Mouse (Mus musculus) thymus, postnatal 36 days (tissue): Measurements from ENCODE around the gene Ikzf2.

Experiments
- DNase-seq, 2 experiments: peaks; one replicate each; pipeline ENCODE4 v3.0.0; 2022; ENCODE audit warnings: mixed read lengths in 2 of 2

The Ikzf2 gene

DNA sequence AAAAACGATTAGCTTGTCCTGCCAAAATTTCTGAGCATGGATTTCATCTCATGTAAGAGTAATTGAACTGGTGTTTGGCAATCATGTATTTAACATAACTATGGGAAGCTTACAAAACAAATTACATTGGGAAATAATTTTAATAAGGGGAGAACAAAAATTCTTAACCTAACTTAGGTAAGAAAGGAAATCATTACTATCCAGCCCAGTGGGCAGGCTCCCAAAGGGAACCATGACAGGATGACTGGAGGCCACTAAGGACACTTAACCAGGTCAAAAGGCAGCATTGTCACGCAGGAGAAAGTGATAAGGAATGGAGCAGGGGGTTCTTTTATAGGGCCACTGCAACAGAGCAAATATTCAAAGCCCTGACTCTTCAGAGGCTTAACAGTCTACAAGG is 101.5 kb downstream of the Ikzf2 start:
- DNase-seq, result no peak

DNA sequence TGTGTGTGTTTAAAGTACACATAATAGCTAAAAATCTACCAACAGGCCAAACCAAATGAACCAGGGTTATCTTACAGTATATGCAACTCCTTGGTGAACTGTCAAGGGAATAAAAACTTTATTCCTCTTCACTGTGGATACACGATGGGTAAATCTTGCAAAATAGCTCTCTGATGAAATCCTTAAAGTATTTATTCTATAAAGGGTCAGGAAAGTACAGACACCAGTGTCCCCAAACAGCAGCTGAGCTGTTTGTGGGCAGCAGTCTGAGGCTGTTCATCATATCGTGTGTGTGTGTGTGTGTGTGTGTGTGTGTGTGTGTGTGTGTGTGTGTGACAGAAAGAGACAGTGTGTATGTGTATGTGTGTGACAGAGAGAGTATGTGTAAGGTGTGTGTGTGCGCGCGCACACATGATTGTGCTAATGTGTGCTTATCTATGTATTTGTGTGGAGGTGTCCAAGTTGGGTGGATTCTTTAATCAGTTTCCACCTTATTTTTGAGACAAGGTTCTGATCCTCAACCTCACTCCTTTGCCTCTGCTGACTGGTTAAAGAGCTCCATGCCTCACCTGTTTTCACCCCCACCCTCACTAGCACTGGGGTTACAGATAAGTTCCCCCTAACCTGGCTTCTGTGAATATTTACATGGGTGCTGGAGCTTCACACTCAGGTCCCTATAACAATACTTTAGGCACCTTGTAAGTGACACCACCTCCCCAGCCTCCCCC is 102.9 kb downstream of the Ikzf2 start:
- DNase-seq, result no peak

DNA sequence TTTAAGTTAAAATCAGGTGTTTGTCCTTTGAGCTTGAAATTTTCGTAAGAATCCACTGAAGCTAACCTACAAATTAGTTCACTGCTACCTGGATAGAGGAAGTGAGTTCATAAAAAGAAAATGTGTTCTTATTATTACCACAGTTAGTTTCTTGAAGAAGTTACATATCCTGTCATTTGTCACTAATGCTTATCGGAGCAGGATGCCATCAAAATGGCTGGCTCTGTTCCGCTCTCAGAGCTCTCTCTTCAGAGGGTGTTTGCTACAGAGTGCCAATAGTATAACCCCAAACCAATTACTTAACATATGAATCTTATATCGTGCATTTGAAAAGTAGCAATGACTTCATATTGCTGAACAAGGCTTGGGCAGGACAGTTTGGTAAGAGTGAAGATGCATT is 108.1 kb downstream of the Ikzf2 start:
- no peak for DNase-seq

DNA sequence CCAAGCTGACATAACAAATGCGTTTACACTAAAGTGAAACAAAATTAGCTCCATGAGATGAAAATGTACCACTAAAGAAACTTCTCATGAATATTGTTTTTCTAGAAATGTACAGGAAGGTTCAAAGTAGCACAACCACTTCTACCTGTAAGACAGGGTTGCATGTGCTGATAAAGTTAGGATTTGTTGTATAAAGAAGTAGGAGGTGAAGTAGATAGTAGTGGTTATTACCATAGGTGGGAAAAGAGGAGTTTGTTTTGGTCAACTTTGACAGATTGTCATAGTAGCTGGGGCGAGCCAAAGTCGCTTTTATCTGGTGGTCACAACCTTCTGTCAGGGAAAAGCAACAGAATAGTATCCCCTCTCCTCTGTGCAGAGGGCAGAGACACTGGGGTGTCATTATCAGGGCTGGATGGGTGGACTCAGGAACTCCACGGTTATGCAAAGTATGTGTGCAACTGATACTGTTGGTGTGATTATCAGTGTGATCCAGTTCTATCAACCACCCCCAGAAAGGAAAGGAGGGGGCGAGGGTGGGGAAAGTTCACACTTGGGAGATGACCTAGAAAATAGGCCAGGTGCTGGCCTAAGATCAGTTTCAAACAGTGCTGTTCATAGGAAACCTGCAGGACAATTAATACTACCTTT is 127.5 kb downstream of the Ikzf2 start:
- DNase-seq, result no peak

DNA sequence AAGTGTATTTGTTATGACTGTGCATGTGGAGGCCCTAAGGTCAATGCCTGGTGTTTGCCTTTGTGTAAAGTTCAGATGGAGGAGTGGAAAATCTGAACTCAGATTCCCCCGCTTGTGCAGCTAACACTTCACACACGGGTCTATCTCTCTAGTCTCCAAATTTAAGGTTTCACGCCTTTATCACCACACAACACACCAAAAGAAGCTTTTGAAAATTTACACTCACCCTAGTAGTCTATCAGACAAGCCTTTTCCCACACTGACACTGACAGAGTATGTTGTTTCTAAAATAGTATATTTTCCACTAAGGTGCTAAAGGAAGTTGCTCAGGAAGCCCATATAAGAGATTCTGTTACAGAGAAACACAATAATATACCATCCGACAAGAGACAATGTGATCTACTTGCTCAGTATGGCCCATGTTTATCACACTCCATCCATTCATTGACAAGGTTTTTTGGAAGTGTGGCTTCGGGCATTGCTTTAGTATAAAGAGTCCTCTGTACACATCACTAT is 131.4 kb downstream of the Ikzf2 start:
- DNase-seq, result no peak

DNA sequence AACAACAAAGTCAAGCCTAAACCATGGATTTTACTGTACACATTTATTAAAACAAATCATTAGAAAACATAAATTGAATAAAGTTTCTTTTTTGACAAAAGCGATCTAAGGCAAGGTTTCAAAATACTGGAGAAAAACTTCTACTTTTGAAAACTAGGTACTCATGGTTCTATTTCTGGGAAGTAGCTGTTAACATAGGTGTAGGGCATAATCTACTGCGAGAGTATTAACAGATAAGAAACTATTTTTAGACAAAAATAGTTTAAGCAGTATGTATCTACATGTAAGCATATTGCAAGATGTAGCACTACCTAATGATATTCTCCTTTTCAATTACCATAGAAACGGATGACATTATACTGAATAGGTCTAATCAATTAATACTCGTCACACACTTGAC is 137.1 kb downstream of the Ikzf2 start:
- no peak for DNase-seq

DNA sequence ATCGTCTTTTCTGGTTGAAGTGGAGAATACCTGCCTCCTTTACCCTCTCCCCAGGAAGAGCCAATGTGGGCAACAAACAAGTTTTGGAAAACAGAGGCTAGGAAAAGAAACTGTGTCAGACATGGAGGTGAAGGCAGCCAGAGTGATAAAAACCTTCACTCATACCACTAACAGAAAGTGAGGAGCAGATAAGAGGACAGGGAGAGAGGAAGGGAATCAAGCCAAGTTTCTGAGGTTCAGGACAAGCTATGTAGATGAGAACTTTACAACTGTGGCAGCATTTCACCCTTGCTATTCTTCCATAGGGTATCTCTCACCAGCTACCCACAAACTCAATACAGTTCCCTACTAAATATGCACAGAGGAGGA is 141.2 kb downstream of the Ikzf2 start:
- DNase-seq, result no peak

DNA sequence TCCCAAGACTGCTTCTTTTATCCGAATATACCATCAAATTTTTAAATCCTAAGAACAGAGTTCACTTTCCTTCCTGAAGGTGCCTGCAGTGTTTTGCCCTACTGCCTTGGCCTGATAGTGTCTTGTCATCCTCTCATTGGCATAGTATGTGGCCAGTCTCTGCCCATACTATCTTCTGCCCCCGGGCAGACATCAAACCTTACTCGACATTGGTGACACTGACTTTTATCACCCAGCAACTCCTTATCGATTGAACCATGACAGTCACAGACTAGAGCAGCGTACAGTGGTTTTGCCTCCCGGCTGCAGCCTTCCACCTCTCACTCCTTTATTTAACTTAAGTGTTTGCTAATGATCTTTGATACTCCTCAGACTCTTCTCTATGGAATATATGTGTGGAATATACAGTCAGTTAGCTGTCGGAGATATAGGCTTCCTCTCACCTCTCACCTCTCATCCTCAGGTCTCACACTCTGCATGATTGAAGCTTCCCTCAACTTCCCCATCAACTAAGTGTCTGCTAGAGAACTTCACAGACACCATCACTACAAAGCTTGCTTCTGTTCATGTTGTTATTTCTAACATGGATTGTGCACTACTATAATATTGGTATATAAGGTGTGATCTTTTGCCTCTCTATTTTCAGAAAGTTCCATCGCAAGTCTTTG is 141.7 kb downstream of the Ikzf2 start:
- no peak for DNase-seq

DNA sequence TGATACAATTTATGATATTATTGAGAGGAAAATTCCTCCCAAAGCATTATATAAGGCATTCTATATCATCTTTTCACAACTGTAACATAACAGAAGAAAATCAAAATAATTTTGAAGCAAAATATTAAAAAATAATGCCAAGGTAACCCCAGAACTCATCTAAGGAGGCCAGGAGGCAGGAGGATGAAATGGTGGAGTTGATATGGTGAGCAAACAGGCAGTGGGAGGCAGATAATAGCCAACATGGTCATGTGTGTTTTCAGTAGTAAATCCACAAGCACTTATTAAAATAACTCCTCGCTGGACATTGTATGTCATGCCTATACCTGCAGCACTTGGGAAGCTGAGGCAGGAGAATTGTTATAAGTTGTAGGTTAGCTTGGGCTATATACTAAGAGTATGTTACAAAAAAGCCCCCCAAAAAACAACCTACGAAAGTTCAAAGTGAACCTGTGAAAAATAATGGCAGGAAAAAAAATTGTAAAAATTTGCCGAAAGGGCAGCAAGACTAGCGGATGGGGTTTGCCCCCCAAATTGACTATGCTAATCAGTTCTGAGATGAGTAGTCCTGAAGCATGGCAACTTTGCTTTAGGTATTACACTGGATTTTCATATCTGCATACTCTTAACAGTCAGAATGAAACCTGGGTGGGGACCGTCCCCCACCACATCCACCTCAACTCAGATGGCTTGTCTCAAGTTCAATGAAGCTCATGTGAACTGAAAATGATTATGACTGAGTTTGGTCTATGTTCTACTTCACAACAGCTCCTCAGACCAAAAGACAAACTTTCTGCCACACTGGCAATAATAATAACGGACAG is 143.1 kb downstream of the Ikzf2 start:
- DNase-seq, result no peak

DNA sequence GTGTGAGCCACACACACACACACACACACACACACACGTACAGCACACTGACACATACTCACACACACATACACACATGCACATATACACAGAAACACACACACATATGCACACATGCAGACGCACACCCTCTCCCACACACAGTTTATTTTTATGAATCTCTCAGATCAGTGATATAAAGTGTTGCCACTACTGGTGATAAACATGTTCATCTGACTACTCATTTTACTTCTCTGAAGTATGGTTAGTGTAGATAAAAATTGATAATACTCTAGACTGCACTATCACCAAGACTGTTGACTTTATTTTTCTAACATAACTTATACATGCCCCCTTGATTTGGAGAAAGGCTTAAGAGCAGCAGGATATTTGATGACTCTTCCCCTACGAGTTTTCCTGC is 144.5 kb downstream of the Ikzf2 start:
- no peak for DNase-seq

DNA sequence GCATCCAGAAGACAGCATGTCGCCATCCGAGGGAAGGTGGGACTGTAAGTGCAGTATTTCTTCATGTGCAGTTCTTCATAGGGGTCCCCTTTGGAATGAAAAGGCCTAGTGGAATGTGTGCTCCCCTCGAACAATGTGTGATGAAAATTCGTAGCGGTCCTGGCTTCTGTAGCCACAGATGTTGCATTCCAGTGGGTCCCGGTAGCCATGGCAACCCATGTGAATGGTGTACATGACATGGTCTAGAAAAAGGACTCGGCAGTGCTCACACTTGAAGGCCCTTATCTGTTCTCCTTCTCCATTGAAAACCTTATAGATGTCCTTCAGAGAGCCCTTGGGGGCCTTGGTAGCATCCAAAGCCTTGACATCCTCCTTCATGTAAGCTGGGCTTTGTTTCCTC is 148.4 kb downstream of the Ikzf2 start:
- DNase-seq, result no peak

DNA sequence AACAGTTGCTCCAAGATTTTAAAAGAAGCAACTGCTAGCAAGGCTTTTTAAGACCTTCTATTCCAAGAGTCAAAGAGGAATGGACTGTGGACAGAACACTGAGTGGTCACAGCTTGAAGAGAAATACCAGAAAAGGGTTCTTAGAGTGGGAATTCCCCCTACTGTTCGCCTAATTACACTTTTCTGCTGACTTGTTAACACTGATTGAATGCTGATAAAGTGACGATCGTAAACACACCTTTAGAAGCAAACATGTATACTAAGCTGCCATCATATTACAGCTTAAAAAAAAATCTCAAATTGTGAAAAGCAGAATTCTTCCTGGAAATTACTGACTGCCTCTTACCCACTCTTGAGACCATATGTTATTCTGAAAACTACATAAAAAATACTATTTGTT is 149.4 kb downstream of the Ikzf2 start:
- no peak for DNase-seq

DNA sequence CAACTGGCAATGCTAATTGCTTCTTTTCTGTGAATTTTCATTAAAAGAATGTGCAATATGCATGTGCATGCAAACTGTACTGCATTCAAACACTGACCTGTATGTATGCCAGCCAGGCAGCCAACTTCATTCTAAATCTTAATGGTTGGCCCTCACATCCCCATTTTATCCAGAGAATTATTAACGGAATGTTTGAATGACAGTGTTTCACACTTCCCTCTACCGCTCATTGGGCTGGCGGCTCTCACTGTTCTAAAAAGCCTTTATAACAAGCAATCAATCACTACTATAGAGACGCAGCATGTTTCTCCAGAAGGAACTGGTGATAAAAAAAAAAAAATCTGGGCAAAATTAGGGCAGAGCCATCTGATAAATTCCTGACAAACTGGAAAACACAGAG is 151.5 kb downstream of the Ikzf2 start:
- no peak for DNase-seq

DNA sequence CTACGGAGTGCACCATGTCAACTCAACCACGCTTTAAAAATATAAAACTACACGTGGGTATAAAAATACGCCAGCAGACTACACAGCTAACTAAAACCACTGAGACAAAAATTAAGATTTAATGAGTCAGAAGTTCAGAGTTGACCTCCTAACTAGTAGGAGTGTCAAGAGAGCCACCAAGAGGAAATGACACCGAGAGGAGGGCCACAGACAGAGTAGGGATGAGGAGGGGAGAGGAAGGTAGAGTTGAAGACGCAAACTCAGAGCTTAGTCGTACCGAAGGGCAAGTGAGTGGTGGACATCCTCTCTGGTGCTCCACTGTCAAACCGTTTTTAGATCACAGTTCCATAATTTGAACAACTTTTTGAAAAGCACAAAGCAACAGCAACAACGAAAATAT is 154.0 kb downstream of the Ikzf2 start:
- no peak for DNase-seq

DNA sequence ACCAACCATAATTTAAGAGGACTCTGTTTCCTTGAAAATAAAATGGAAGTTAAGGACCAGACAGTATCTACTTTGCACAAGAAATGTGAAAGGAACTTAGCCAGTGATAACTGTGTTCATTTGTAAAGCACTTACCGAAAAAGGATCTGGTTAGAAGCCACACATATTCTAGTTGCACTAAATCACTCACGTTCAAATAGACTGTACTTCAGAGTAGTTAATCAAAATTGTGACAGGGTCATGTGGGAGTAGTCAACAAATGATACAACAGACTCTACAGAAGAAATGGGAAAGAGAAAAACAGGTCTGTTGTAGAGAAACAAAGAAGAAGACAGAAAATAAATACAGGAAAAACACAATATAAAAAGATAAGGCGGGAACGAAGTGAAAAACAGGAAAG is 158.3 kb downstream of the Ikzf2 start:
- no peak for DNase-seq

DNA sequence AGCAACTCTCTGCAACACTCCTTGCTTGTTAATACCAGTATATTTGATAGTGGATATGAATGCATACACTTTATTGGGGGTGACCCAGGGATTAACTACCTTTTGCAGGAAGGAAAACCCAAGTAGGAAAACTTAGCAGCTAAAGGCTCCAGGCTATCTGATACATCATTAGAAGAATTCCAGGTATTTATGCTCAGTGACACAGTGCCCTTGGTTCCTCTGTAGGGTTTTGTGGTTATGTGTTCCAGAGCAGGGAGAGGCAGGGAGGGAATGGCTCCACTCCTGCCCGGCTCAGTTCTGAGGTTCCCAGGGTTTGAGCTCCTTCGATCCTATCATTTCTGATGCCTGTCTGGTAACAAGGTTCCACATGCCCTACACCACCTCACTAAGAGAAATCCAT is 165.4 kb downstream of the Ikzf2 start:
- DNase-seq, result no peak

DNA sequence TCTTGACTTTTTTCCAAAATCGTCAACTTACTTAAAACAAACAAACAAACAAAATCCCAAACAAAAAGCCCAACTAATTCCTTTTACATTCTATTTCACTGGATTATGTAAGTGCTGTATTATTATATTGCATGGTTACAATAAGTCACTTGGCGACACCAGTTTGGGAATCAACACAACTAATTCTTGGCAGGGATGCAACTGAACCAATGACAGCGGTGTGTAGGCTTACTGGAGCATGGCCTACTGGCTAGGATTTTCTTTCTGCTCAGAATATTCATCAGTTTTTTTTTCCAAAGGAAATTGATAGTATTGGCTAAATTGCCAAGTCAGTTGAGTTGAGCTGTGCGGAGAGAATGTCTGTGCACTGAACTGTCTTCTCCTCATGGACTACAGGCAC is 167.7 kb downstream of the Ikzf2 start:
- no peak for DNase-seq

DNA sequence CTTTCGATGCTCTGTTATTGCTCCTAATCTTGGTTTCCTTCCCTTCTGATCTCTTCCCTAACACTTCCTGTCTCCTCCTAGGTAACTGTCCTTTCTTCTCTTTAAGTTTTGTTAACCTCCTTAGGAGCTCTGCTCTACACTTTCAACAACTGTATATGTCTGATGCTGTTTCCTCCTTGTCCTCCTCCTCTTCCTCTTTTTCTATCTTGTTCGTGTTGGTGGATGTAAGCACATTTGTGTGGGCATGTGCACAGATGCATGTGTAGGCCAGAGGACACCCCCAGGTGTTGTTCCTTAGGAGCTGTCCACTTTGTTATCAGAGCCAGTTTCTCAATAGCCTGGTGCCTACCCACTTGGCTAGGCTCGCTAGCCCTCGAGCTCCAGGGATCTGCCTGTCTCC is 169.0 kb downstream of the Ikzf2 start:
- DNase-seq, result no peak

DNA sequence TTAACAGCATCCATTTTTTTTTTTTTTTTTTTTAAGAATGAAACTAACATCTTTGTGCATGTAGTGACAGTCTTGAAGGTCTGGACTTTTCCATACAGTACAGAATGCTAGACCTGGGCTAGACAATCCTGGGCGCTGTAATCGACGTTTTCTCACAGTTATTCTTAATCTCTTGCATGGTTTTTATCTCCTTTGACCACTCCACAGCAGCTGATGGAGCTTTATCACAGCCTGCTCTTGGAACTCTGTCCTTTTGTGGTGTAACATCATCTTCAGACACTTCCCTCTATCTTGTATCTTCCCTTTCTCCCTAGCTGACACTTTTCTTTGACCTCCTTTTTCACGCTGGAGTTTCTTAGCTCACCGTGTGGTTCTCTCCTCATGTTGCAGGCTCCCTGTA is 170.9 kb downstream of the Ikzf2 start:
- DNase-seq, result no peak

DNA sequence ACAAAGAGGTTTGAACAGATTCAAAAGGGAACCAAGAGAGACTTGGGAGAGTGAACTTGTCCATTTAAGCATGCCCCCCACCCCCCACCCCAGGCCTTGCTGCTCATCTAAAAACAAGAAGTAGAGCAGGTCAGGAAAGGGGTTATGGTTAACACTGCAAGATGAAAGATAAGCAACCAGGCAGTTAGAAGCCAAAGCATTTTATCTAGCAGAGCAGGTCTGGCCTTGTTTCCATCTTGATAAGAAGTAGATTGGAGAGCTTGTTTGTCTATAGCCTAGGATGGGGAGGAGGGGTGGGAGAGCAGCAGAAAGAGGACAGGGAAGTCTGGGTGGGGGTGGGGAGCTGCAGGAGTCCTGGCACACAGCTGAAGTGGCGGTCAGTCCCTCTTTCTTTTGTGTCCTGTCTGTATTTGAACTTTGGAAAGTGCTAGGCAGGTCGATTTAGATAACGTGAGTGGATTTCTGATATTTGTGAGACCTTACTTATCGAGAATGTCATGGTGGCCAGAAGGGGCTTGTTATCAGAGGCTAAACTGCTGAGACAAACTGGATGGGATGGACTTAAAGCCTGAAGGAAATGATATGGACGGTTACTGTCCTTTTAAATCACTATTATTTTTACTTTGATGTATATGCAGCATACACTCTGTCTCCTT is 173.3 kb downstream of the Ikzf2 start:
- no peak for DNase-seq

DNA sequence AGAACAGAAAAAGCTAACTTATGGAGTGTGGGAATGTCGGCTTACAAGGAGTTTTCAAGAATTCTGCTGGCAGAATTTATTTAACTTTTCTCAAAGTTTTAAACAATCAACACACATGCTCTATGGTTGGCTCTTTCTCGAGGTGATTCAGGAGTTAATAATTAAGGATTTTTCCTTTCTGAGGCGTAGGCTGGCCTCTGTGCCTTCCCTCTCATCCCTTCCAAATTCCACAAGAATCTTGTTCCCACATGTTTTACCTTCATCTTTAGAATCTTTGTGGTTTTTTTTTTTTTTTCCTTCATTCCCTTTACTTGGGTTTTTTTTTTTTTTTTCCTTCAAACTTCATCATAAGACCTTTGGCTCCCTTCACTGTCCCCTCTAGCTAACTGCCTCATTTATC is 178.8 kb downstream of the Ikzf2 start:
- DNase-seq, result no peak

DNA sequence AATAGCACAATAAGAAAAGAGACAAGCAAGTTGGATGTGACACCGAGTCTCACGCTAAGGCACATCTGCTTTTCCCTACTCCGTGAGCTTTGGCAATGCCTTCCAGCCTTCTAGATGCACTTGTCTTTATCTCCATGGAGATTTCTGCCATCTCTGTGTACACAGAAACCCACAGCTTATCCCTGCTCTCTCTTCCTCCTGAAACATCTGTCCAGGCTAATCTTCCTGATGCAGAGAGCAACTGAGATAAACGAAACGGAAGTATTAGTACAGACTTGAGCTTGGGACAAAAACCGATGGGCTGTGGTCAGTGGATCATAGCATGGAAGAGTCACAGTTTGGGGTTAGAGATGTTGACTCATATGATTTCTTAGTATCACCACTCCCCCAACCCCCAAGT is 179.5 kb downstream of the Ikzf2 start:
- no peak for DNase-seq

DNA sequence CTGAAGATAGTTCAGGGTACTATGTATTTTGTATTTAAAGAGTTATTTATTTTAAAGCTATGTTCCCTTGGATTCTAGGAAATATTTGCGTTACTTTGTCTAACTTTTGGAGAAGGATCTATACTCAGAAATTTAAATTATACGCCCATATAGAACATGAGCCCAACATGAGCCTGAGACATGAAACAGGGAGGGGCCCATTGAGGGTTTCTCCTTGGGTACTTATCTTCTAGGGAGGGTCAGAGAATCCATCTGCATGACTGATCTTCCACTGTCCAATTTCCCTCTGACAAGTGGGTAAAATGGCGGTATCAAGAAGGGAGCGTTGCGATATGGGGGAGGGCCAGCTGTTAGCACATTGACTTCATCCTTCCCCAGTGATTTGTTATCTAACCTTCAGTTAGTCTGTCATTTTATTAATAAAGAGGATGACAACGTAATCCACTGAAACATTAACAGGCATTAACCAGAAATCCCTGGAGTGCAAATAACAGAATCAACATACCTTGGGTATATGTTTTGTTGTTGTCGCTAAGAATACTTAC is 180.4 kb downstream of the Ikzf2 start:
- no peak for DNase-seq
